Mouse (Mus musculus): Measurements from ENCODE around the gene Cyb5b.

DNA sequence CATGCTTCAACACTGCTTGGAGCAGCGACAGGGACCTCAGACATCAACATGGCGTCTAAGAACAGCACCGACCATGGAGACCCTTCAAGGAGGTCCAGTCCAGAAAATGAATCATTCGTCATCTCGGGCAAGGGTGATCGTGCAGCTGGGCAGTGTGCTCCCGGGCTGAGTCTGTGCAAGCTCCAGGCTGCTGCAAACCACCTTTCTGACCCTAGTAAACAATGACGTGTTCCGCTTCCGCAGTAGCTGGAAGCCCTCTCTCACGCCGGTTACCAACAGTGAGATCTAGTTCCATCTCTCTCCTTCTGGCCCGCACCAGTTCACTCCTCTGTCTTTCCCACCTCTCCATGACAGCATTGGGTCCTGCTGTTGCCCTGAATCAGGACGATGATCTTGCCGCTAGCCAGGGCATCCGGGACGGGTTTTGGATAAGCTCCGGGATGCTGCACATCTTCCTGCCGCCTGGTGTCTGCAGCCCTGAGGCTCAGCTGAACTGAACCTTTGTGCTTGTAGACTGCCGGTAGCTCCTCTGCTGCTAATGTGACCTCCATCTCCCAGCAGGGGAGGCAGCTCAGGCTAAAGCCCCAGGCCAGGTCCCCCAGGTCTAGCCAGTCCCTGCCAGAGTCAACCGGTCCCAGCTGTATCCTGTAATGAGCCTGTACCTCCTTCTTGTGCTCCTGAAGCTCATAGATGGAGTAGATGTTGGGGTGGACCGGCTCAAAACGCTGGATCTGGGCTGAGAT lies 41.3 kb upstream of the Cyb5b start:
- TF ChIP-seq CHD2 (IDR thresholded peaks at IDR 0.05; ENCODE audit: low read depth, low read length) = no peak
- TF ChIP-seq HCFC1 (IDR thresholded peaks at IDR 0.05; ENCODE audit: borderline replicate concordance, insufficient read depth, low read length) = no peak
- TF ChIP-seq MAFK (IDR thresholded peaks at IDR 0.05; ENCODE audit: insufficient read depth, low read depth, low read length) = no peak

Data from ES-E14 (cell line).